Mouse (Mus musculus) intestine, postnatal 0 days (tissue): ENCODE data around the gene Eml6. TPM values are rescaled to one million over a fixed set of nuclear protein-coding genes. Genes with fewer than 3 reads are reported as not detected.
A peak's percentile ranks its signal among the peaks of the same experiment; 100 is the strongest.

Experiments used
- ATAC-seq: fragments of 200-750 bp; cut with Nextera tagmentation; 2 replicates; pipeline ENCODE4 v1.8.0; 2017; ENCODE audit warnings: mild to moderate bottlenecking, moderate TSS enrichment, moderate library complexity
- H3K27ac ChIP-seq: fragments of 300-500 bp; sonication (generic); 2 replicates; pipeline ENCODE4 v1.5.1; 2014; ENCODE audit warnings: mild to moderate bottlenecking, low read depth, low read length, moderate library complexity
- H3K27me3 ChIP-seq: fragments of 300-500 bp; sonication (generic); replicated peaks from 2 replicates; pipeline ENCODE4 v1.6.1; 2014; ENCODE audit warnings: low read length, mixed read lengths; ENCODE audit not compliant: control insufficient read depth, insufficient read depth
- H3K36me3 ChIP-seq: fragments of 300-500 bp; sonication (generic); 2 replicates; pipeline ENCODE4 v1.6.1; 2014; ENCODE audit warnings: mild to moderate bottlenecking, moderate library complexity; ENCODE audit not compliant: control insufficient read depth, insufficient read depth
- H3K4me1 ChIP-seq: fragments of 300-500 bp; sonication (generic); replicated peaks from 2 replicates; pipeline ENCODE4 v1.6.1; 2014; ENCODE audit warnings: antibody characterized with exemption, low read length, mixed read lengths; ENCODE audit not compliant: control insufficient read depth, insufficient read depth
- H3K4me2 ChIP-seq: fragments of 300-500 bp; sonication (generic); replicated peaks from 2 replicates; pipeline ENCODE4 v1.6.1; 2014; ENCODE audit warnings: low read depth, mild to moderate bottlenecking, moderate library complexity
- H3K4me3 ChIP-seq: fragments of 300-500 bp; sonication (generic); 2 replicates; pipeline ENCODE4 v1.5.1; 2014; ENCODE audit warnings: low read depth, low read length
- H3K9ac ChIP-seq: fragments of 300-500 bp; sonication (generic); 2 replicates; pipeline ENCODE4 v1.6.1; 2014; ENCODE audit warnings: mild to moderate bottlenecking, low read depth, low read length
- H3K9me3 ChIP-seq: fragments of 300-500 bp; sonication (generic); 2 replicates; pipeline ENCODE4 v1.6.1; 2016; ENCODE audit warnings: mixed run types; ENCODE audit not compliant: control insufficient read depth
- CTCF ChIP-seq: sonication (generic); IDR thresholded peaks from 2 replicates; pipeline ENCODE4 v1.5.1; 2016; ENCODE audit warnings: low read depth, mild to moderate bottlenecking, control low read depth, antibody characterized with exemption, moderate library complexity
- WGBS: fragments of 180-500 bp; shearing (Covaris S2); extraction: QIAGEN DNeasy Blood & Tissue Kit; methylation state at CpG from one replicate; pipeline ENCODE4 v1.1.7; 2014; 5-methylcytosine and 5-hydroxymethylcytosine counted together
- polyA plus RNA-seq: library from polyadenylated mRNA; unstranded; fragments of >200 nt; fragmentation: Nextera tagmentation; extraction: Ambion mirVana; gene quantifications from 2 replicates; pipeline ENCODE4 v1.2.1, GENCODE M21; 2015

Eml6 gene
- polyA plus RNA-seq, 1 experiment from 2014 or later = 0.46 TPM

DNA sequence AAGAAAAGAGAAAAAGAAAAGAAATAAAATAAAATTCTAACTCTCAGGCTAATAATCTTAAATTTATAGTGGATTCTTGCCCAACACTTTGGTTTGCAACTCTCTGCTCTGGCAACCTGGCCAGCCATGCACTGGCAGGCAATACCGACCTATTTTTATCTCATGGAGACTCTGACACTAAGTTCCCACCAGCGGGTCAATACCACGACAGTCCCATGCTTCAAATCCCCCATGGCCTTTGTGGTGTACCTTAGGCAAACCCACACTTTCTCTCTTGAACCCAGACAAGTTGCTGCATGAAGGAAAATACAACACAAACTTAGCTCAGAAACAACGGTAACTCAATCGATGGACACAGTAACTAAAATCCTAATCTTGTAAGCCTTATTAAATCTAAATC is 66.5 kb downstream of the Eml6 start:
- no peak overlapping the region for H3K27ac ChIP-seq
- no peaks in the 10 kb centered on the region for H3K36me3 ChIP-seq
- H3K4me1 ChIP-seq = no peaks in the 10 kb centered on the region
- no peak overlapping the region for H3K4me3 ChIP-seq
- H3K9ac ChIP-seq = no peak overlapping the region
- WGBS = 91% methylated on average over 5 of the region's 5 CpGs
- no peak for ATAC-seq
- H3K9me3 ChIP-seq = no peaks in the 10 kb centered on the region
- no peak overlapping the region for H3K4me2 ChIP-seq
- no peak for TF ChIP-seq CTCF
- H3K27me3 ChIP-seq = no peaks in the 10 kb centered on the region

DNA sequence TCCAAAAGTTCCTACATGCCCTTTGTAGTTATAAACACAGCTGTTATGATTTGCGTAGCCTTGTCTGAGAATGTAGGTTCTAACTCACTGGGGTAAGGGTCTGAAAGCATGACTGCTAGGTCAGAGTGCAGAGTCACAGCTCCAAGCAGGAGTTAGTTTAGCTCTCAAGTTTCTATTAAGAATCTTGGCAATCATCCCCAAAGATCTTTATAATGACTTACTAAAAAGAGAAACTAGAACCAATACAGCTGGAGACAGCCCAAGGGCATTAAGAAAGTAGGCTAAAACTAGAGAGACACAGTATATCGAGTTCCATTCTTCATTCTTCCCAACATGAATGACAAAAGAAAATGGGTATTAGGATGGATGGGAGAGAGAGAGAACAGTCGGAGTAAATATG is 81.2 kb downstream of the Eml6 start:
- Histone ChIP-seq H3K4me2 (no peak overlapping the region), H3K27me3 (peaks cover 8% of the 10 kb centered on the region; the same call in 1 of the 2 replicates), H3K9ac (no peak overlapping the region), H3K4me1 (no peaks in the 10 kb centered on the region), H3K9me3 (no peaks in the 10 kb centered on the region), H3K36me3 (no peaks in the 10 kb centered on the region), H3K27ac (no peak overlapping the region), H3K4me3 (no peak overlapping the region)
- WGBS = 74% methylated on average over 3 of the region's 3 CpGs
- no peak for ATAC-seq
- TF ChIP-seq CTCF = no peak

DNA sequence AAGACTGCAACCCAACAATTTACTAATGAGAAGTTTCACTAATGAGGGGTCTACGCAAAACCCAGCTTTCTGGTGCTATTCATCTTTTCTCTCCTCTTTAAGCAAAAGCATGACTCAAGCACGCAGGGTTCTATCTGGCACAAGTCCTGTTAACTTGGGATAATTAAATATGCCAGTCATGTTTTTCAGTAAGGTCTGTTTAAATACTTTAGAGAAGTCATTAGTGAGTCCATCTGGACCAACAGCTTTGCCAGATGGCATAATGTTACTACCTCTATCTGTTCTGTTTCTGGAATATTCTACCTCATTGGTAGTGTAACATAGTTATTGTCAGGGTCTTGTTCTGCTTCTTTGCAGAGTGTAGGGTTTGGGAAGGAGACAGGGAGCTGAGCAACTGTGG is 101.5 kb downstream of the Eml6 start:
- no peaks in the 10 kb centered on the region for H3K36me3 ChIP-seq
- H3K9ac ChIP-seq = no peak overlapping the region
- no peak overlapping the region for H3K4me3 ChIP-seq
- WGBS = 86% methylated on average over 2 of the region's 2 CpGs
- no peak for TF ChIP-seq CTCF
- H3K4me2 ChIP-seq = no peak overlapping the region
- no peaks in the 10 kb centered on the region for H3K4me1 ChIP-seq
- H3K27me3 ChIP-seq = no peaks in the 10 kb centered on the region
- H3K9me3 ChIP-seq = no peaks in the 10 kb centered on the region
- H3K27ac ChIP-seq = no peak overlapping the region
- ATAC-seq = no peak

DNA sequence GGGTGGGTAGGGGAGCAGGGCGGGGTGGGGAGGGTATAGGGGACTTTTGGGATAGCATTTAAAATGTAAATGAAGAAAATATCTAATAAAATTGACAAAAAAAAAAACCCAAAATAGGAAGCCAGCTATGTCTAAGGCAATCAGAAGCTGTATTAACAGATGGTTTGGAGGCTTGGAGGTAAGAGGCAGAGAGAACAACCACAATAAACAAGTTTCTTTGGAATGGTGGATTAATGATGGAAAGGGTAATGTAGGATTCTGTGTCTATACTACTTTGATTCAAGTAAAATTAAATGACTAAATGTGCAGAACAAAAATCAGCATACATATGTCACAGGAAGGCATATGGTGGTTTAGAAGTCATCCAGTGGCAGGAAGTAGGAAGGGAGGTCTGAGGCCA is 102.0 kb downstream of the Eml6 start:
- Histone ChIP-seq H3K27ac (no peak overlapping the region), H3K4me2 (no peak overlapping the region), H3K27me3 (no peaks in the 10 kb centered on the region), H3K4me1 (no peaks in the 10 kb centered on the region), H3K4me3 (no peak overlapping the region), H3K36me3 (no peaks in the 10 kb centered on the region), H3K9me3 (no peaks in the 10 kb centered on the region), H3K9ac (no peak overlapping the region)
- no peak for ATAC-seq
- TF ChIP-seq CTCF = no peak
- 73% methylated on average over 1 of the region's 1 CpGs for WGBS

DNA sequence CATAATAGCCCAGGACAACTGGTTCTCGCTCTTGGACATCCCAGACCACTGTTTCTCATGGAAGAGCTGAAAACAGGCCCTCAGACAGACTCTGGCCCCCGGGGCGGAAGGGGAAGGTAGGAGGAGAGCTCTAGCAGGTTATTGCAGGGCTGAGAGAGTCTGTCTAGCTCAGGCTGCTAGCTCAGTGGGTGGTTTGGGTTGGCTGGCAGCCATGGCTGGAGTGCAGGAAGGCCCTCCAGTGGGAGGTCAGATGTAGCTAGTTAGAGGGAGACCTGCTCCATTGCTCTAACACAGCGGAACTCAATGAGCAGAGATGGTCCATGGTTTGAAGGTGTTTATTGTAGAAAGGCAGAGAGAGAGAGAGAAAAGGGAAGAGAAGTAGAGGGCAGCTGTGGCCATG is 112.7 kb downstream of the Eml6 start:
- no peak overlapping the region for H3K27ac ChIP-seq
- no peak overlapping the region for H3K9ac ChIP-seq
- H3K36me3 ChIP-seq = no peaks in the 10 kb centered on the region
- no peaks in the 10 kb centered on the region for H3K27me3 ChIP-seq
- H3K4me1 ChIP-seq = no peaks in the 10 kb centered on the region
- H3K4me2 ChIP-seq = no peak overlapping the region
- ATAC-seq = no peak
- no peak for TF ChIP-seq CTCF
- WGBS = 88% methylated on average over 4 of the region's 4 CpGs
- no peak overlapping the region for H3K4me3 ChIP-seq
- H3K9me3 ChIP-seq = no peaks in the 10 kb centered on the region

DNA sequence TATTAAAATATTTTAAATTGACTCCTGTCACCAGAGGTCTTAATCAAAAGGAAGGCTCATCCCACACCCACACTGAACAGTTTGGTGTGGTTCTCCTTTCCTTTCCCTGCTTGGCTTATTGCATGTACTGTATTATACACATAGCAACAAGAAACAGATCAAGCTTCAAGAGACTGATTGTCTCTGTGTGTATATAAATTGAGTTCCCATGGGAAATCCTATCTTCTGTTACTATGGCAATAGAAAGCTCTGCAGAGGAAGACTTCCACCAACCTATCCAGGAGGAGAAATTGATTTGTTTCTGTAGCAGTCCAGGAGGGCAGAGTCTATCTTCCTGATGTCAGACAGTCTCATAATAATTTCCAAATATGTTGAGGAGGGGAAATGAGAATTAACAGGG is 116.5 kb downstream of the Eml6 start:
- no peaks in the 10 kb centered on the region for H3K36me3 ChIP-seq
- no peak overlapping the region for H3K4me2 ChIP-seq
- H3K9ac ChIP-seq = no peak overlapping the region
- ATAC-seq = no peak
- no peaks in the 10 kb centered on the region for H3K4me1 ChIP-seq
- no peak overlapping the region for H3K27ac ChIP-seq
- no peak overlapping the region for H3K4me3 ChIP-seq
- H3K27me3 ChIP-seq = no peaks in the 10 kb centered on the region
- no peak for TF ChIP-seq CTCF
- H3K9me3 ChIP-seq = no peaks in the 10 kb centered on the region

DNA sequence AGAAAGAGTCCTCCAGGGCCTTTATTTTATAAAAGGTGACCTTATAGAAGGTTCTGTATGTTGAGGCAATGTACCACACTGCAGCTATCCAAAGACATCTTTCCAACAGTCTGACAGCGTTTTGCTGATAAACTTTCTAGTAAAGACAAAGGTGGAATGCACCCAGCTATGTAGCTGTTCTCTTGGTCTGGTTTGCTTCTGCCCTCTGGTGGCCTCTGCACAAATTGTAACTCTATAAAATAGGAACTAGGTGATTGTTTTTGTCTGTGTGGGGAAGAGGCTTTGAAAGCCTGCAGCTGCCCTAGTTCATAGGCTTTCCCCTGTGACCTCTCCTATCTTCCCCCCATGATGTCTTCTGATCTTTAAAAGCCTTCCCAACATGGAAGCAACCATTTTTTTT is 140.7 kb downstream of the Eml6 start:
- Histone ChIP-seq H3K9me3 (no peaks in the 10 kb centered on the region), H3K4me1 (no peaks in the 10 kb centered on the region), H3K9ac (no peak overlapping the region), H3K4me2 (no peak overlapping the region), H3K4me3 (no peak overlapping the region), H3K27me3 (no peaks in the 10 kb centered on the region), H3K36me3 (no peaks in the 10 kb centered on the region), H3K27ac (no peak overlapping the region)
- peak; percentile 88 for TF ChIP-seq CTCF
- 0% methylated on average over 1 of the region's 1 CpGs for WGBS
- ATAC-seq = no peak
